Mouse (Mus musculus) stomach, postnatal 0 days (tissue): ENCODE data around the gene C1ql4. TPM values are rescaled to one million over a fixed set of nuclear protein-coding genes. Genes with fewer than 3 reads are reported as not detected.

Experiments used
- ATAC-seq: fragments of 200-750 bp; cut with Nextera tagmentation; 2 replicates; pipeline ENCODE4 v1.8.0; 2017; ENCODE audit not compliant: low FRiP score, low TSS enrichment
- DNase-seq: peaks from one replicate; pipeline ENCODE4 v3.0.0-alpha.2; 2016; ENCODE audit warnings: low spot score
- H3K27ac ChIP-seq: fragments of 300-500 bp; sonication (generic); replicated peaks from 2 replicates; pipeline ENCODE4 v1.5.1; 2014; ENCODE audit warnings: mild to moderate bottlenecking, control low read depth
- H3K27me3 ChIP-seq: fragments of 300-500 bp; sonication (generic); 2 replicates; pipeline ENCODE4 v1.6.1; 2014; ENCODE audit warnings: low read length; ENCODE audit not compliant: control insufficient read depth, insufficient read depth
- H3K36me3 ChIP-seq: fragments of 300-500 bp; sonication (generic); 2 replicates; pipeline ENCODE4 v1.6.1; 2014; ENCODE audit warnings: low read length, mixed read lengths; ENCODE audit not compliant: control insufficient read depth, insufficient read depth
- H3K4me1 ChIP-seq: fragments of 300-500 bp; sonication (generic); replicated peaks from 2 replicates; pipeline ENCODE4 v1.6.1; 2014; ENCODE audit warnings: antibody characterized with exemption; ENCODE audit not compliant: control insufficient read depth, insufficient read depth
- H3K4me2 ChIP-seq: fragments of 300-500 bp; sonication (generic); replicated peaks from 2 replicates; pipeline ENCODE4 v1.6.1; 2014; ENCODE audit warnings: low read depth, mild to moderate bottlenecking, control low read depth, moderate library complexity
- H3K4me3 ChIP-seq: fragments of 300-500 bp; sonication (generic); 2 replicates; pipeline ENCODE4 v1.5.1; 2014; ENCODE audit warnings: low read depth, low read length, control low read depth
- H3K9ac ChIP-seq: fragments of 300-500 bp; sonication (generic); 2 replicates; pipeline ENCODE4 v1.6.1; 2014; ENCODE audit warnings: mild to moderate bottlenecking, low read length, control low read depth, mixed read lengths
- H3K9me3 ChIP-seq: fragments of 300-500 bp; sonication (generic); 2 replicates; pipeline ENCODE4 v1.6.1; 2016; ENCODE audit warnings: low read length; ENCODE audit not compliant: control insufficient read depth
- CTCF ChIP-seq: IDR thresholded peaks from 2 replicates; pipeline ENCODE4 v1.5.1; 2016; ENCODE audit warnings: antibody characterized with exemption, low read depth, mild to moderate bottlenecking, moderate library complexity
- EP300 ChIP-seq: optimal IDR thresholded peaks from 2 replicates; pipeline ENCODE3; 2016; ENCODE audit warnings: antibody characterized with exemption
- WGBS: fragments of 180-500 bp; shearing (Covaris S2); extraction: QIAGEN DNeasy Blood & Tissue Kit; methylation state at CpG from one replicate; pipeline ENCODE4 v1.1.7; 2014; 5-methylcytosine and 5-hydroxymethylcytosine counted together
- polyA plus RNA-seq: library from polyadenylated mRNA; unstranded; fragments of >200 nt; fragmentation: Nextera tagmentation; extraction: Ambion mirVana; gene quantifications from 2 replicates; pipeline ENCODE4 v1.2.1, GENCODE M21; 2015

The C1ql4 gene
- polyA plus RNA-seq, 1 experiment from 2014 or later: not detected

GRCm38 (mm10) chr15:99096831-99097500 is 9.3 kb upstream of the C1ql4 start:
- peak; percentile 57 for DNase-seq
- peak overlapping the region; percentile 35 for H3K9ac ChIP-seq

GRCm38 (mm10) chr15:99096061-99096793 is 8.6 kb upstream of the C1ql4 start:
- ATAC-seq: no peak

More at GRCm38 (mm10) chr15:99096831-99097500, 9.3 kb upstream of the C1ql4 start:
- Histone ChIP-seq H3K9me3 (no peaks in the 10 kb centered on the region), H3K4me3 (peak overlapping the region; percentile 39), H3K36me3 (no peaks in the 10 kb centered on the region), H3K27ac (no peak overlapping the region), H3K4me2 (peak overlapping the region; percentile 63), H3K4me1 (peaks cover 5% of the 10 kb centered on the region; the same call in 1 of the 2 replicates), H3K27me3 (peaks cover 25% of the 10 kb centered on the region; the same call in 1 of the 2 replicates)
- no peak for ATAC-seq
- TF ChIP-seq EP300: no peak
- no peak for TF ChIP-seq CTCF
- under 1% methylated on average over 49 of the region's 58 CpGs for WGBS

GRCm38 (mm10) chr15:99095356-99095755 is 7.7 kb upstream of the C1ql4 start:
- TF ChIP-seq EP300 (no peak), CTCF (no peak)
- Histone ChIP-seq H3K9ac (no peak overlapping the region), H3K9me3 (no peaks in the 10 kb centered on the region), H3K4me1 (peaks cover 5% of the 10 kb centered on the region; the same call in 1 of the 2 replicates), H3K4me2 (no peak overlapping the region), H3K36me3 (no peaks in the 10 kb centered on the region), H3K27me3 (peaks cover 25% of the 10 kb centered on the region; the same call in 1 of the 2 replicates), H3K4me3 (no peak overlapping the region), H3K27ac (no peak overlapping the region)
- DNase-seq: no peak
- 24% methylated on average over 6 of the region's 6 CpGs for WGBS
- no peak for ATAC-seq

More at GRCm38 (mm10) chr15:99096061-99096793, 8.6 kb upstream of the C1ql4 start:
- Histone ChIP-seq H3K9ac (peak overlapping the region; percentile 35; the same call in 1 of the 2 replicates), H3K4me1 (peaks cover 5% of the 10 kb centered on the region; the same call in 1 of the 2 replicates), H3K4me2 (peak overlapping the region; percentile 63), H3K27ac (no peak overlapping the region), H3K36me3 (no peaks in the 10 kb centered on the region), H3K9me3 (no peaks in the 10 kb centered on the region), H3K27me3 (peaks cover 25% of the 10 kb centered on the region; the same call in 1 of the 2 replicates), H3K4me3 (peak overlapping the region; percentile 39)
- TF ChIP-seq CTCF: no peak
- TF ChIP-seq EP300: no peak
- 9% methylated on average over 23 of the region's 24 CpGs for WGBS
- DNase-seq: no peak

DNA sequence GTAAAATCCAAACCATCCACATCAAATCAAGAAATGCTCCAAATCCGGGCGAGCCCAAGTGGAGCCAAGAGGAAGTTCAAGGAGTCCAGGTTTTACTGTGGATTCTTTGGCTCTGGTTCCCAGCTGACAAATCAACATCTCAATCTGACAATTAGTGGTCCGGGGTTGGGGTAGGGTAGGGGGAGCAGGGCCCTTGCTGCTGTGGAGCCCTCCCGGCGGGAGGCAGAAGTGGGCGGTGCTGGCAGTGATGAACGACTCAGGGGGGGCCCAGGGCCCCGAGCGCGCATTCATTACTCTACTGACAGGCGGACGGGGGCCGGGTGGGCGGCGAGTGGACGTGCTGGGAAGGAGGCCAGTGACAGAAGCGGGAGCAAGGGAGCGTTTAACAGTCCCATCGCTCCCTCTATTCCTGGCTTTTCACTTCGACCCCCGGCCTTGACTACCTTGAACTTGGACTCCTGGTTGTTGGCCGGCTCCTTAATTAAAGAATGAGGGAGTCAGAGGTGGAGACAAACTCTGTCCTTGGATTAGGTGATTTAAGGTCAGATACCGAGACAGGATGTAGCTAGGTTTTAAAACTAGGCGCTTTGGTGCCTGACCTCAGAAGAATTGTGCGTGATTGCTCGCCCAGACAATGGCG is 7.1 kb upstream of the C1ql4 start:
- DNase-seq (no peak), ATAC-seq (no peak)
- H3K4me2 ChIP-seq: no peak overlapping the region
- H3K4me3 ChIP-seq: no peak overlapping the region
- 2% methylated on average over 27 of the region's 27 CpGs for WGBS
- H3K9me3 ChIP-seq: no peaks in the 10 kb centered on the region
- TF ChIP-seq CTCF: no peak
- TF ChIP-seq EP300: no peak
- no peak overlapping the region for H3K27ac ChIP-seq
- H3K9ac ChIP-seq: no peak overlapping the region
- peaks cover 25% of the 10 kb centered on the region; the same call in 1 of the 2 replicates for H3K27me3 ChIP-seq
- H3K36me3 ChIP-seq: no peaks in the 10 kb centered on the region
- peaks cover 5% of the 10 kb centered on the region; the same call in 1 of the 2 replicates for H3K4me1 ChIP-seq

DNA sequence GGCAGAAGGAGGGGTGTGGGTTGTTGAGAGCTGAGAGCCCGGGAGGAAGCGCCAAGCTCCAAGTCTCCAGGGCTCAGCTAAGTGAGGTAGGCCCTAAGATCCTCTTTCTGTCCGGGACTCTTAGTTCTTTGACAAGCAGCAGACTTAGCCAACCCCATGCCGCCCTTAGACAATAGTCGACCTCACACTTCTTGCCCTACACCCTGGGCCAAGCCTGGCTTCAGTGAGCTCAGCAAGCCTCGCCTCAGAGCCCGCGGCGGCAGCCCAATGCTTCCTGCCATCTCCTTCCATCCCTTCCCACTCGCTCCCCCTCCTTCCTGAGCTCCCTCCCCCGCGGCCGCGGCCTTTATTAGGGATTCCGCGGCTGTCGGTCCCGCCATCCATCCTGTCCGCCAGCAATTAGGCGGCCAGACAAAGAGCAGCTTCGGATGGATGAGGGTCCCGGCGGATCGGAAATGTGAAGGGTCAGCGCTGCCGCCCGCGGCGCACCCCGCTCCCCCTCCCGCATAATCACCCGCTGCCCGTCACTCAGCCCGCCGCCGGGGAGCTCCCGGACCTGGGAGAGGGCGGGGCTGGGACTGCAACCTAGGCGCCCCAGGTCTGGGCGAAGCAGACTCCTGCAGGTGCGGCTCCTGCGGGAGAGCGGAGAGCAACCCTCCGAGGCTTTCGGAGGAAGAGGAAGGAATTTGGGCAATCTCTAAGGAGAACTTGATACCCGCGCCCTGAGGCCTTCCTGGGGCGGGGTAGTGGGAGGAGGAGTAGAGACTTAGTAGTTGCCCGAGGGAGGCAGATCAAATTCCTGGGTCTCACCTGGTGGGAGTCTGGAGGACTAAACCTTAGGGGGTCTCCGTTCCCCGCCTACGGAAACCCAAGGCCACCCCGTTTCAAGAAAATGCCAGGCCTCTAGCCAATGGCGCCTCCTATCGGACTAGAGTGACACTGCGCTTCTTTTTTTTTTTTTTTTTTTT is 6.0 kb upstream of the C1ql4 start:
- no peak overlapping the region for H3K27ac ChIP-seq
- no peaks in the 10 kb centered on the region for H3K36me3 ChIP-seq
- no peak for TF ChIP-seq EP300
- TF ChIP-seq CTCF: peak; percentile 60
- peak overlapping the region; percentile 64 for H3K4me2 ChIP-seq
- H3K9ac ChIP-seq: peak overlapping the region; percentile 31
- DNase-seq: peak; percentile 56
- H3K4me3 ChIP-seq: peak overlapping the region; percentile 38
- no peaks in the 10 kb centered on the region for H3K9me3 ChIP-seq
- peak; percentile 53 for ATAC-seq
- 4% methylated on average over 56 of the region's 56 CpGs for WGBS
- H3K27me3 ChIP-seq: peaks cover 28% of the 10 kb centered on the region; the same call in 1 of the 2 replicates
- peaks cover 5% of the 10 kb centered on the region; the same call in 1 of the 2 replicates for H3K4me1 ChIP-seq
